In the genomic region with DNA sequence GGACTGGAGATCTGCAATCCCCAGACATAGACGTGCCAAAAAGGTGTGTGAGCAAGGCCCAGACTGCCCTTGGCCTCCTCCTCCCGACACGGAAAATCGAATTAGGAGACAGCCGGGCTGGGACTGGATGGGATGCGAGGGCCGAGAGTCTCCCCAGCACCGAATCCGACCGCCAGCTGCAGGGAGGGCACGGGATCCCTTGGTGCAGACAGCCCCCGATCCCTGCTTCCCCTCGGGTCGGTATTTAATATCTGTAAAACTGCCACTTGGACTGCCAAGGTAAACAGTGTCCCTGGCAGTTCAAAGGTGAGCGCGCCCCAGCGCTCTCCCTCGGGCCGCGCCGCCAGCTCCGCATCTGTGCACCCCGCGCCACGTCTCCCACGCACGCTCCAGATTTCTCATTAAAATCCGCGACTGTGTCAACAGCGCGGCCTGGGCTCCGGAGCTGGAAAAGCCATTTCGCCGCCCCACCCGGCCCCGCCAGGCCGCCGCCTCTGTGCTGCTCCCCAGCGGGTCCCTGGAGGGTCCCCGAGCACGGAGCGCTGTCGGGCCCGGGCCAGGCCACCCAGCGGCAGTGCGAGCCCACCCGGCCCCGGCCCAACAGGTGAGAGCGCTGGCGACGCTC, we compare ENCODE assay signal across 8 mouse cellular contexts. TPM values are rescaled to one million over a fixed set of nuclear protein-coding genes. Genes with fewer than 3 reads are reported as not detected.
DNase-seq lines count a peak whose midpoint lies in the region; ATAC-seq lines count a peak whose summit lies in the region.

No protein-coding gene starts in this region.

- peaks cover 6% of the 10 kb centered on the region for H3K4me1 ChIP-seq in heart, embryonic 15.5 days (replicated peaks)
- H3K4me1 ChIP-seq in intestine, embryonic 14.5 days (replicated peaks; ENCODE audit: control insufficient read depth, insufficient read depth, low read length): peaks cover 3% of the 10 kb centered on the region; the same call in 1 of the 2 replicates
- H3K4me1 ChIP-seq in midbrain, embryonic 11.5 days (ENCODE audit: control insufficient read depth, insufficient read depth, low read length): peaks cover 9% of the 10 kb centered on the region

- H3K36me3 ChIP-seq in heart, embryonic 15.5 days: no peaks in the 10 kb centered on the region
- H3K36me3 ChIP-seq in intestine, embryonic 14.5 days (ENCODE audit: control insufficient read depth, insufficient read depth, low read length): no peaks in the 10 kb centered on the region
- H3K36me3 ChIP-seq in midbrain, embryonic 11.5 days (ENCODE audit: control insufficient read depth, insufficient read depth, low read length): no peaks in the 10 kb centered on the region

- H3K27ac ChIP-seq in heart, embryonic 15.5 days: no peak overlapping the region
- no peak overlapping the region for H3K27ac ChIP-seq in intestine, embryonic 14.5 days (ENCODE audit: low read depth)
- H3K27ac ChIP-seq in midbrain, embryonic 11.5 days (ENCODE audit: low read depth, low read length): no peak overlapping the region

- WGBS in heart, embryonic 15.5 days: 1% methylated on average over 51 of the region's 51 CpGs
- WGBS in intestine, embryonic 14.5 days: 1% methylated on average over 50 of the region's 51 CpGs
- under 1% methylated on average over 51 of the region's 51 CpGs for WGBS in midbrain, embryonic 11.5 days

- H3K4me3 ChIP-seq in heart, embryonic 15.5 days: peak overlapping the region; percentile 44
- H3K4me3 ChIP-seq in intestine, embryonic 14.5 days (ENCODE audit: low read depth, low read length): peak overlapping the region; percentile 35
- peak overlapping the region; percentile 36 for H3K4me3 ChIP-seq in midbrain, embryonic 11.5 days (ENCODE audit: low read depth, low read length)

- 0 out of 2 replicates have a peak overlapping the region, but pooled peaks have one; percentile 3 for H3K9ac ChIP-seq in heart, embryonic 15.5 days
- H3K9ac ChIP-seq in intestine, embryonic 14.5 days (ENCODE audit: low read length): peak overlapping the region; percentile 27; the same call in 1 of the 2 replicates
- peak overlapping the region; percentile 44 for H3K9ac ChIP-seq in midbrain, embryonic 11.5 days (ENCODE audit: low read length)

- H3K9me3 ChIP-seq in heart, embryonic 15.5 days (replicated peaks): no peaks in the 10 kb centered on the region
- 0 out of 2 replicates have a peak, but pooled peaks cover 2% of the 10 kb centered on the region for H3K9me3 ChIP-seq in intestine, embryonic 14.5 days (ENCODE audit: control insufficient read depth, low read length)
- H3K9me3 ChIP-seq in midbrain, embryonic 11.5 days (ENCODE audit: control insufficient read depth, low read length): no peaks in the 10 kb centered on the region

- H3K27me3 ChIP-seq in heart, embryonic 15.5 days: peaks cover 79% of the 10 kb centered on the region
- peaks cover 59% of the 10 kb centered on the region for H3K27me3 ChIP-seq in intestine, embryonic 14.5 days (replicated peaks; ENCODE audit: control insufficient read depth, insufficient read depth, low read length)
- H3K27me3 ChIP-seq in midbrain, embryonic 11.5 days (ENCODE audit: control insufficient read depth, insufficient read depth, low read length): peaks cover 26% of the 10 kb centered on the region

- intact Hi-C loops in heart, postnatal 25 days (cut with DNase I): no loop called here
- intact Hi-C loops in left cerebral cortex, postnatal 14 days (cut with DNase I): no loop called here

- no peak for ATAC-seq in heart, embryonic 15.5 days (replicated peaks; ENCODE audit: insufficient number of reproducible peaks, insufficient read depth, low FRiP score, low read depth)
- peak; percentile 63 for ATAC-seq in intestine, embryonic 14.5 days (replicated peaks; ENCODE audit: low FRiP score, low TSS enrichment, low read depth)
- ATAC-seq in midbrain, embryonic 11.5 days (ENCODE audit: low FRiP score): peak; percentile 76

- DNase-seq in heart, postnatal 25 days (ENCODE audit: low spot score): no peak
- DNase-seq in embryo, embryonic 10.5 days (ENCODE audit: low spot score): peak; percentile 59
- DNase-seq in intestine, embryonic 14.5 days (ENCODE audit: low spot score): peak; percentile 65
- DNase-seq in midbrain, embryonic 11.5 days (ENCODE audit: low spot score, missing footprints): peak; percentile 93
- DNase-seq in urinary bladder, adult 2 months (ENCODE audit: low spot score): no peak
- no peak for DNase-seq in left cerebral cortex, postnatal 14 days (ENCODE audit: low spot score in 2 of 2)
- DNase-seq in thymus, postnatal 25 days: no peak

- peak overlapping the region; percentile 65 for H3K4me2 ChIP-seq in heart, embryonic 15.5 days
- peak overlapping the region; percentile 67 for H3K4me2 ChIP-seq in intestine, embryonic 14.5 days (ENCODE audit: low read length)
- H3K4me2 ChIP-seq in midbrain, embryonic 11.5 days: peak overlapping the region; percentile 79

RNA-seq across cellular contexts. Expression of a gene that starts 21.7 kb away (rescaled TPM):
- not detected in 2 replicates for polyA plus RNA-seq in heart, embryonic 15.5 days (2015; fragmentation: Nextera tagmentation; extraction: Ambion mirVana)
- not detected for total RNA-seq in heart, postnatal 25 days (2021)
- not detected in 2 replicates for polyA plus RNA-seq in intestine, embryonic 14.5 days (2014; fragmentation: Nextera tagmentation; extraction: Ambion mirVana)
- not detected in 2 replicates for polyA plus RNA-seq in midbrain, embryonic 11.5 days (2014; fragmentation: Nextera tagmentation; extraction: Ambion mirVana)
- not detected in 2 replicates for polyA plus RNA-seq in urinary bladder, adult 2 months (2012; rRNA removed)
- not detected for total RNA-seq in left cerebral cortex, postnatal 14 days (2021)

Comparison
In these comparisons a context has a peak if more than half of its experiments do, and no peak if none do; other contexts are left out.
1. DNase-seq: peak in embryo, embryonic 10.5 days (single experiment), intestine, embryonic 14.5 days (single experiment) and midbrain, embryonic 11.5 days (single experiment); none in heart, postnatal 25 days (single experiment), urinary bladder, adult 2 months (single experiment), left cerebral cortex, postnatal 14 days (0 of 2) and thymus, postnatal 25 days (single experiment).
2. Peak in every context shown above with its lines, with median percentiles within 50 percentile points of each other: H3K4me2 ChIP-seq, H3K4me3 ChIP-seq and H3K9ac ChIP-seq.